Comparison of ENCODE assay signal across 1 mouse cellular context in genomic region chr5:123201523-123201892, GRCm38 (mm10).
TF ChIP-seq lines count a peak whose summit lies in the region.

No protein-coding gene starts in this region.

TF ChIP-seq in MEL, 35 proteins besides CTCF, POLR2A, EP300 and RAD21:
- no peak for TF ChIP-seq MYC (IDR thresholded peaks at IDR 0.05; ENCODE audit: low read depth, low read length)
- TF ChIP-seq ZMIZ1 (IDR thresholded peaks at IDR 0.05; ENCODE audit: low read depth, low read length) = no peak
- 0 out of 2 replicates have a peak, but pooled peaks have one; percentile 4 for TF ChIP-seq ZNF384 (IDR thresholded peaks at IDR 0.05; ENCODE audit: low read depth, low read length)
- TF ChIP-seq SIN3A (IDR thresholded peaks at IDR 0.05; ENCODE audit: low read length) = 0 out of 2 replicates have a peak, but pooled peaks have one; percentile 9
